Mouse (Mus musculus) CD8-positive naive resting alpha-beta T cell, adult 2 months (primary cell): ENCODE results near the gene Cst8.
"Not testable (repeated sequence)": the region's sequence is repeated elsewhere in the genome, so short reads cannot be mapped to it uniquely, and the experiment has no call there.

Experiments
- DNase-seq, 2 experiments: peaks; one replicate each; pipeline ENCODE4 v3.0.0; 2022; ENCODE audit warnings: low read depth in 2 of 2, low spot score in 2 of 2

Cst8 gene

GRCm38 (mm10) chr2:148798485-148798884, at the start of gene Cst8:
Cst8 (plus strand) TSS chr2:148798785.
- no peak for DNase-seq

DNA sequence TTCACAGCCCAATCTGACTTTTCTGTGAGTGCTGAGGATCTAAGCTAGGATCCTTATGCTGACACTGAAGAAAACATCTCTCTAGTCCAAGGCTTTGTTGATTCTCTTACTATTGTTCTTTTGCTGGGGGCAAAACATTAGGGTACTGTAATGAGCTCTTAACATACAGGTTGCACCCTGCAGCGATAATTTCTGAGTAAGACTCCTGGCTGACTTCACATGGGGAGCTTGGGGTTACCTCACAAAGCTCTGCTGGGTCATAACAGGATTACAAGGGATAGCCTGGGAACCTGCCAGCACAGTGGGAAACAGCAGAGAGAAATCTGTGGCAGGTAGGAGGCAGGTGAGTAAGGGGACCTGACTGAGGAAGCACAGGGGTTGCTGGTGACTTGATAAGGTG, 48.5 kb upstream of the Cst8 start, which contains the start of gene Cstl1:
Cstl1 (plus strand) TSS at position 301 of the 400 bp plus-strand sequence.
- DNase-seq = no peak

DNA sequence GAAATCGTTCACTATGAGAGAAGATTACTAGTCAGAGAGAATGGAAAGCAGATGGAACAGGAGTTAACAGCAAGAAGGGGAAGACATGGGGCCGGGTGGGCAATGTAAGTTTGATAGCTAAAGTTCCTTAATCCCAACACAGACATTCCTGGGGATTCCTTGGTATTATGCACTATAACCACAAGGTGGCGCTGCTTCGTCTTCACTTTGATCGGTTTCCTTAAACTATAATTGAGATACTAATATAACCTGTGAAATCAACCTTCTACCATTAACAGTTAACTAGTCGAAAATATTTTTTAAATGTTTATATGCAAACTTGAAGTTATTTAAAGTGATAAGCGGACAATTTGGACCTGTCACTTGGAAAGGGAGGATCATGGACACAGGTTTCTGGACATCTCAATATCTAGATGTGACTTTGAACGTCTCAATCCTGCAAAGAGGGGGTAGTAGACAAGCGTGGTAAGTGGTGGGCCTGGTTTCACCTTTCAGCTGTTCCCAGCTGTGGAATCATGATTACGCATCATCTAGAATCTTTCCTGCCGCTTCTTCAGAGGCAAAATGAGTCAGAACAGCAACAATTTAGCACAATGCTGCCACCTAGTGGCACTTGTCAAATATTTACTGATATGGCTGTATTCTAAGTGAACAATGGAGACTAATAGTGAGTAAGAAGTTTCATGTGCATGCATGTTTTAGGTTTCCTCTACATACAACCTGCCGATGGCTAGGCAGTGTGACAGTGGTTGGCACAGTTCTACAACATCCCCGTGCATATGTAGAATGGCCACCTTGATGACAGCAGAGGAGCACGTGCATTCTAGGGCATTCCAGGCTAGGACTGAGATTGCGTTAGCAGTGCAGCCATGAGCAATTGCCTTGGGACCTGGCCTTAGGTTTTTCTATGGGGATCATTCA, 46.4 kb upstream of the Cst8 start:
- peak; percentile 48 to 63 for DNase-seq

- no peak for DNase-seq
These were observed 44.2 kb upstream of the Cst8 start for GRCm38 (mm10) chr2:148754310-148754846.

- no peak for DNase-seq
These were observed 34.8 kb upstream of the Cst8 start for GRCm38 (mm10) chr2:148763648-148764388.

DNA sequence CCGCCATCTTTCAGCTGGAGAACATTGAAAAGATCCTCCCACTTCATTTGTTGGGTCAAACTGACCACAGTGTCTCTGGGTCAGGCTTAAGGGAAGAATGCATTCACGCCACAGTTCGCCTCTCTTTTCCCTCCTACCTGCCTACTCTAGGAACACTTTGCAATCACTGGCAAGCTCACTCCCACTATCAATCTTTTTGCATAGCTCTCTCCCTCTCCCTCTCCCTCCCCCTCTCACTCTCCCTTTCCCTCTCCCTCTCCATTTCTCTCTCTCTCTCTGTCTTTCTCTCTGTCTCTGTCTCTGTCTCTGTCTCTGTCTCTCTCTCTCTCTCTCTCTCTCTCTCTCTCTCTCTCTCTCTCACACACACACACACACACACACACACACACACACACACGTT, 27.2 kb upstream of the Cst8 start, which contains the start of gene Cst11:
Cst11 (minus strand) TSS at position 101 of the 400 bp plus-strand sequence.
- DNase-seq = not testable (repeated sequence)

DNA sequence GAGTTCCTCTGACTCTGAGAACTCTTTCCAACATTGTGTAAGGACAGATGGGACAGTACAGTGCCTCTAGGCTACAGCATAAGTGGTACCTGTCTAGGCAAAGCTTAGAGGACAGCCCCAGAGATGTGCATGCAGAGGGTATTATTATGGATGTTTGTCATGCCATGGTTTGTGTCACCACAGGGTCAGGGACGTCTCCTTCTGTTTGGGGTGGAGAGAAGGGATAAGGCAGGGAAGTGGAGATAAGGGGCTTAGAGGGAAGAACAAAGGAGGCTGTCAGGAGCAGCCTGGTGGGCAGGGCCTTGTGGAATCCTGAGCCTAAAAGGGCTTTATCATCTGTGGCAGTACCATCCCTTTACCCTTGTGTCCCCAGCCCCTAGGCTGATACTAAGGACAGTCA, 16.9 kb upstream of the Cst8 start, which contains the start of gene 8030411F24Rik:
8030411F24Rik (plus strand) TSS at position 301 of the 400 bp plus-strand sequence.
- no peak for DNase-seq

GRCm38 (mm10) chr2:148789142-148789541, 9.4 kb upstream of the Cst8 start, which contains the start of gene Cst12:
Cst12 (plus strand) TSS chr2:148789361.
- DNase-seq = no peak

DNA sequence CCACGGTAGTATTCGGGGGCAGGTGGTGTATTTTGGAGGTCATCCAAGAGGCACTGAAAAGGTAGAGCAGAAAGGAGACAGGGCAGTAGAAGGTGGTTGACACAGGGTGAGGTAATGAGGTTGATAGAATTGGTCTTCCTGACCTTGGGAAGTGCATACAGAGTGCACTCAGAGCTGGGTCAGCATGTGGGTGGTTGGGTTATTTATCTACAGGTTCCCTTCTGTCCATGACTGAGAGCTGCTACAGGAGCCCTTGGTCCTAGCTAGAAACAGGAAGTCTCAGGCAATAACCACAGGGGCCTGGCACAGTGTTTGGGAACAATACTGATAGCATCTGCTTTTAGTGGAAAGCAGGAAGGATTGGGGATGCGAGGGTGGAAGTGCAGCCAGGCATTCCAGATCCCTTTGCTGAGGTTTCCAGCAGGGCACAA, 2.9 kb downstream of the Cst8 start:
- no peak for DNase-seq

- no peak for DNase-seq
These were observed 8.1 kb downstream of the Cst8 start for GRCm38 (mm10) chr2:148806696-148807095.

GRCm38 (mm10) chr2:148819909-148820308, 21.3 kb downstream of the Cst8 start, which contains the start of gene Cst13:
Cst13 (plus strand) TSS chr2:148820081.
- no peak for DNase-seq

DNA sequence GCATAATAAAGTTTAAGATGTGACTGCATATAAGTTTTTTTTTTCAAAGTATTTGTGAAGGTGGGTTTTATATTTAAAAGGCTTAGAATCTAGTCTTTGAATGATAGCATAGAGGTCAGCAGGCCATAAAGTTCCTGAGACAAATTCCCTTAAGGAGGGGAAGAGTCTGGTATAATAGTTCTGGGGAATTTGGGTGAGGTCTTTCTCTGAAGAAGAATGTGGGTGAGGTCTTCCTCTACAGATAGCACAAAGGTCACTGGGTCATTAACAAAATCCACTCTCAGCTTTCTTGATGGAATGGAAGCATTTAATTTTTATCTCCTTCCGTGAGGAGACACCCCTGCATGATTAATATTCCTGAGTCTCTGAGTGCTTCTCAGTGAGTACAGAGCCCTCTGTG, 27.4 kb downstream of the Cst8 start:
- DNase-seq = no peak

DNA sequence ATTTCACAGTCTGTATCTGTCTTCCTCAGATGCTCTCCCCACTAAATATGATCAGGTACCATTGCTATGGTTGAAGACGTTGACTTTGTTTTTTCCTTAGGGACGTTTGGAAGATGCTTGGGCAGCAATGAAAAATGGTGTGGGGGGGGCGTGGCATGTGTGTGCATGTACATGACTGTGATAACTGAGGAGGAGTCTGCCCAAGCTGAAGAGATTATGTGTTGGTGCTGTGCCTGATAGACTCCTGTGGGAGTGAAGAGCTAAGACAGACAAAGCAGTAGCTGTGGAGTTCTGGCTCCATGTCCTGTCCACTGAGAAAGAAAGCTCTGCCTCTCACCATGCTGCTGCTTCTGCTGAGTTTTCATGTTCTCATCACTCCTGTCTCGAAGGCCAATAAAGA, 36.3 kb downstream of the Cst8 start, which contains the start of gene Cst9:
Cst9 (plus strand) TSS at position 236 of the 400 bp plus-strand sequence.
- no peak for DNase-seq

DNA sequence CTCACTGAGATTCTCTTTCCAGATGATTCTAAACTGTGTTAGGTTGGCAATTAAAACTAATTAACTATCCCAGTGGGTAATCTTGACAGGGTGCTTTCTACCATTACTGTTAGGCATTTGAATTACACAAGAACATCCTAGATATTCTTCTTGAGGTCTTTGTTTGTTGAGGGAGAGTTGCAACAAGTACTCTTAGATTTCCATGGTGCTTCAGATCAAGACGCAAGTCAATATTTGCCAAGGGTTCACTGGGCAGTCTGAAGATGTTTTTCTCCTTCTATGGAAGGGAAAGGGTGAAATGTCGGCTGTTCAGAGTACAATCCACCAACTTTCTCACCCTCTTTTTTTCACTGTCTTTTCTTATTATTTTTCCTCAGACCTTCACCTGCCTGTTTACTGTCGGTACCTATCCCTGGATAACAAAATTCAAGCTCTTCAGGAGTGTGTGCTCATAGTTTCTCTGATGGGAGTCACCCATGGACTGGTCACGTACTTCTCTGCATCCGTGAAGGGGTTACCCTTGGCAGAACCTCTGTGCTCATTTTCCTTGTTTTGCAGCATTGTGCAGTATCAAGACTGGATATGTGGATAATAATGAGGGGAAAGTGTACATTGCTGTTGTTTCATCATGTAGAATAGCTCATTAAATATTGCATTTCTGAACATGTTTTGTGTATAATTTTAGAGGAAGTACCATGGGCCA, 39.6 kb downstream of the Cst8 start:
- no peak for DNase-seq

- DNase-seq = no peak
These were observed 40.6 kb downstream of the Cst8 start for GRCm38 (mm10) chr2:148839224-148839623.

GRCm38 (mm10) chr2:148851116-148851906, 52.7 kb downstream of the Cst8 start:
- DNase-seq = peak; percentile 2 to 19
